Mouse (Mus musculus): Measurements from ENCODE around the gene Ppp2r5c. TPM values are rescaled to one million over a fixed set of nuclear protein-coding genes. Genes with fewer than 3 reads are reported as not detected.

Gene Ppp2r5c
- 72.1 TPM for polyA plus RNA-seq (2021)

GRCm38 (mm10) chr12:110446290-110447170 lies at the start of gene Ppp2r5c:
Ppp2r5c (plus strand) TSS chr12:110447120.
- POLR2A ChIA-PET, result interaction anchor here (1.2 kb wide), 1 partner anchor 9 kb away, joined by 4 read pairs; no protein-coding TSS in a partner anchor
- TF ChIP-seq CTCF (IDR thresholded peaks at IDR 0.05), result no peak

DNA sequence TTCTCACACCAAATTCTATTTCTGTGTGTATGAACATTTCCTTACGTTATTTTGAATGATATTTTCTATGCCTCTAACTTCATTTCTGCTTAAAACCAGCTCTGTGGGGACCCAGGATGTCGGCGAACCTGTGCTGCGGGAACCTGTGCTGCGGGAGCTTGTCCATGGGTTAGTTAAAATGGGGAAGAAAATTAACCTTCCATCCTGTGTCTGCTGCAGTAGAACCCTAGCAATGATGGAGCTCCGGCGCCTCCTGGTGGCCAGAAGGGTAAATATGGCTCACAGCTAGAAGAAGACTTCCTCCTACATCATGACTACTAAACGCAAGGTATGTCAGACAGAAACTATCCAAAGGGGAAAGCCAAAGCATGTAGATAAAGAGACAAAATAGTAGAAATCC lies 48.6 kb upstream of the Ppp2r5c start:
- in situ Hi-C loops (cut with MboI; ENCODE audit: low pct_unique_long_range_greater_than_20kb), result no loop called here
- TF ChIP-seq CTCF (IDR thresholded peaks at IDR 0.05), result peak; percentile 96
- no peak for DNase-seq (ENCODE audit: low read depth, low spot score)
- no peak for ATAC-seq
- CTCF ChIA-PET, result interaction anchor here (0.9 to 1.4 kb wide), 7 partner anchors 8 to 25 kb away, joined by 3 to 8 read pairs (median 3); no protein-coding TSS in a partner anchor
- POLR2A ChIA-PET, result no interaction called here
- peaks cover 8% of the 10 kb centered on the region for H3K27me3 ChIP-seq

More at GRCm38 (mm10) chr12:110446290-110447170, at the start of gene Ppp2r5c:
- in situ Hi-C loops (cut with MboI; ENCODE audit: low pct_unique_long_range_greater_than_20kb), result loop anchor here (10.0 kb wide), 1 partner anchor 398 kb away; the partner anchor contains the start of gene Mok
- H3K27me3 ChIP-seq, result peaks cover 16% of the 10 kb centered on the region
- ATAC-seq (peak; percentile 87), DNase-seq (ENCODE audit: low read depth, low spot score) (peak; percentile 43)
- CTCF ChIA-PET, result no interaction called here

- TF ChIP-seq CTCF (IDR thresholded peaks at IDR 0.05), result no peak
- ATAC-seq (no peak), DNase-seq (ENCODE audit: low read depth, low spot score) (no peak)
- CTCF ChIA-PET, result interaction anchor here (1.4 kb wide), 1 partner anchor 20 kb away, joined by 3 read pairs; no protein-coding TSS in a partner anchor
- H3K27me3 ChIP-seq, result peaks cover 10% of the 10 kb centered on the region
- POLR2A ChIA-PET, result no interaction called here
- in situ Hi-C loops (cut with MboI; ENCODE audit: low pct_unique_long_range_greater_than_20kb), result no loop called here
These were observed 47.8 kb upstream of the Ppp2r5c start for GRCm38 (mm10) chr12:110399161-110399560.

DNA sequence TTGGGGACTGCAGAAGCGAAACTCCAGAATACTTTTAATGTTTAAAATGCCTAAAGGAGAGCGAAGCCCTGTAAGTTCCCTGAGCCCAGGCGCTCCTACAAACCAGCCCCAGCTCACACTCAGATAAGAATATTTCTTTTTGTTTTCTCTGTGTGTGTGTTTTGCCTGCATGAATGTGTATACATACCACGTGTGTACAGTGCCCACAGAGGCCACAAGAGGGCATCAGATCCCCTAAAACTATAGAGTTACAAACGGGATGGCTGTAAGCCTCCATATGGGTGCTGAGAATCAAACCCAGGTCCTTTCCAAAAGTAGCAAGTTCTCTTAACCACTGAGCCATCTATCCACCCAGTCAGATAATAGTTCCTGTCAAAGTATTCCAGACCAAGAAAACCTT lies 46.0 kb upstream of the Ppp2r5c start:
- peaks cover 5% of the 10 kb centered on the region for H3K27me3 ChIP-seq
- no peak for DNase-seq (ENCODE audit: low read depth, low spot score)
- in situ Hi-C loops (cut with MboI; ENCODE audit: low pct_unique_long_range_greater_than_20kb), result no loop called here
- TF ChIP-seq CTCF (IDR thresholded peaks at IDR 0.05), result no peak
- ChIA-PET POLR2A (no interaction called here), CTCF (no interaction called here)
- ATAC-seq, result no peak

DNA sequence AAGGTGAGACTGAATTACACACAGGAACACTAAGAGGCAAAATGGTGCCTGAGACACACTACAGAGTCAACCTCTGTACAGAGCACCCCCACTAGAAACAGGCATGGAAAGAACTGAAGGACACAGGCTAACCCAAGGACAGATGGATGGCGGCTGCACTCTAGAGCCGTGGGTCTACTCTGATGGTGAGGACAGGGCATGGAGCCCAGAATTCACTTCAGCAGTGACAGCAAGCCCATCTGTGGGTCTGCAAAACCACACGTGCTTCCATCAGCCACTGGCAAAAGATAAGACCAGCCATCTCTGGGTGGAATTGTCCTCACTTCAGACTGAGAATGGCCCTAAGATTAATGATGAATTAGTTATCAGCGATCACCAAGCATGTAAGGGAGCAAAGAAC lies 45.0 kb upstream of the Ppp2r5c start:
- no peak for ATAC-seq
- no peak for TF ChIP-seq CTCF (IDR thresholded peaks at IDR 0.05)
- H3K27me3 ChIP-seq, result peaks cover 5% of the 10 kb centered on the region
- in situ Hi-C loops (cut with MboI; ENCODE audit: low pct_unique_long_range_greater_than_20kb), result no loop called here
- POLR2A ChIA-PET, result no interaction called here
- DNase-seq (ENCODE audit: low read depth, low spot score), result no peak
- CTCF ChIA-PET, result no interaction called here

DNA sequence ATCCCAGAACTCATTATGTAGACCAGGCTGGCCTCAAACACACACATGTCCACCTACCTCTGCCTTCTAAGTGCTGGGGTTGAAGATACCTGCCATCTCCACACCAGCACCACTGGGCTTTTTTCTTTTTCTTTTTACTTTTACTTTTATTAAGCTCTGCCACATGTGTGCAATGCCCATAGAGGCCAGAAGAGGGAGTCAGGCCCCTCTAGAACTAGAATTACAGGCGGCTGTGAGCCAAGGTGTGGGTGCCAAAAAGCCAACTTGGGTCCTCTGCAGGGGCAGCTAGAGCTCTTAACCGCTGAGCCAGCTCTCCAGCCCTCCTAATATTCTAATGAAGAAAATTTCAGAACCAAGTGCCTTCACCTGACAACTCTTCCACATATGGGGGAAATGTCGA lies 30.7 kb upstream of the Ppp2r5c start:
- ChIA-PET POLR2A (no interaction called here), CTCF (no interaction called here)
- in situ Hi-C loops (cut with MboI; ENCODE audit: low pct_unique_long_range_greater_than_20kb), result loop anchor here (5.0 kb wide), 2 partner anchors 426 to 1091 kb away; partner anchors contain the start of gene Mok
- no peak for DNase-seq (ENCODE audit: low read depth, low spot score)
- no peak for ATAC-seq
- no peaks in the 10 kb centered on the region for H3K27me3 ChIP-seq
- peak; percentile 62 for TF ChIP-seq CTCF (IDR thresholded peaks at IDR 0.05)

- ChIA-PET POLR2A (interaction anchor here (0.7 kb wide), 1 partner anchor 166 kb away, joined by 3 read pairs; no protein-coding TSS in a partner anchor), CTCF (no interaction called here)
- no peaks in the 10 kb centered on the region for H3K27me3 ChIP-seq
- TF ChIP-seq CTCF (IDR thresholded peaks at IDR 0.05), result no peak
- DNase-seq (ENCODE audit: low read depth, low spot score) (no peak), ATAC-seq (no peak)
- in situ Hi-C loops (cut with MboI; ENCODE audit: low pct_unique_long_range_greater_than_20kb), result loop anchor here (5.0 kb wide), 2 partner anchors 425 to 1090 kb away; partner anchors contain the start of gene Mok
These were observed 29.6 kb upstream of the Ppp2r5c start for GRCm38 (mm10) chr12:110417023-110417986.

- in situ Hi-C loops (cut with MboI; ENCODE audit: low pct_unique_long_range_greater_than_20kb), result loop anchor here (5.0 kb wide), 2 partner anchors 424 to 1089 kb away; partner anchors contain the start of gene Mok
- DNase-seq (ENCODE audit: low read depth, low spot score) (no peak), ATAC-seq (no peak)
- H3K27me3 ChIP-seq, result no peaks in the 10 kb centered on the region
- POLR2A ChIA-PET, result interaction anchor here (0.7 kb wide), 1 partner anchor 165 kb away, joined by 3 read pairs; no protein-coding TSS in a partner anchor
- TF ChIP-seq CTCF (IDR thresholded peaks at IDR 0.05), result no peak
- CTCF ChIA-PET, result interaction anchor here (1.0 kb wide), 1 partner anchor 12 kb away, joined by 3 read pairs; no protein-coding TSS in a partner anchor
These were observed 28.8 kb upstream of the Ppp2r5c start for GRCm38 (mm10) chr12:110417987-110418734.

GRCm38 (mm10) chr12:110418735-110419350 lies 28.1 kb upstream of the Ppp2r5c start:
- DNase-seq (ENCODE audit: low read depth, low spot score) (peak; percentile 10), ATAC-seq (no peak)
- in situ Hi-C loops (cut with MboI; ENCODE audit: low pct_unique_long_range_greater_than_20kb), result loop anchor here (5.0 kb wide), 2 partner anchors 423 to 1088 kb away; partner anchors contain the start of gene Mok
- peak; percentile 59 for TF ChIP-seq CTCF (IDR thresholded peaks at IDR 0.05)
- ChIA-PET CTCF (interaction anchor here (1.0 kb wide), 1 partner anchor 11 kb away, joined by 3 read pairs; no protein-coding TSS in a partner anchor), POLR2A (no interaction called here)
- no peaks in the 10 kb centered on the region for H3K27me3 ChIP-seq
